Mouse (Mus musculus): ENCODE data around the gene Enho.

- peak; percentile 75 for TF ChIP-seq CTCF (conservative IDR thresholded peaks at IDR 0.05; ENCODE audit: low read length)
- no peak for TF ChIP-seq NANOG (IDR thresholded peaks at IDR 0.05; ENCODE audit: borderline replicate concordance, low read length)
- TF ChIP-seq POU5F1 (IDR thresholded peaks at IDR 0.05; ENCODE audit: borderline replicate concordance, low read length), result no peak
These were observed 13.2 kb upstream of the Enho start for GRCm38 (mm10) chr4:41653296-41653695.
